Mouse (Mus musculus) erythroblast, embryonic 14.5 days (primary cell): Measurements from ENCODE around the gene Rap1b. TPM values are rescaled to one million over a fixed set of nuclear protein-coding genes. Genes with fewer than 3 reads are reported as not detected.

Experiments
- H3K27me3 ChIP-seq: 2 replicates; pipeline ENCODE4 v1.6.1; 2012; ENCODE audit warnings: inconsistent platforms; ENCODE audit not compliant: control insufficient read depth
- H3K36me3 ChIP-seq: 2 replicates; pipeline ENCODE4 v1.6.1; 2012; ENCODE audit warnings: mild to moderate bottlenecking, inconsistent platforms; ENCODE audit not compliant: control insufficient read depth
- H3K4me1 ChIP-seq: 2 replicates; pipeline ENCODE4 v1.6.1; 2012; ENCODE audit warnings: inconsistent platforms; ENCODE audit not compliant: control insufficient read depth
- H3K4me3 ChIP-seq: replicated peaks from 2 replicates; pipeline ENCODE3; 2012; ENCODE audit warnings: moderate library complexity, mild to moderate bottlenecking, inconsistent platforms
- H3K9me3 ChIP-seq: 2 replicates; pipeline ENCODE4 v1.6.1; 2012; ENCODE audit warnings: low read length, inconsistent platforms, mixed read lengths; ENCODE audit not compliant: control insufficient read depth
- GATA1 ChIP-seq: IDR thresholded peaks from 2 replicates; pipeline ENCODE4 v1.6.1; 2012; ENCODE audit warnings: low read length, inconsistent platforms, mixed read lengths
- TAL1 ChIP-seq: IDR thresholded peaks from 3 replicates; pipeline ENCODE4 v1.6.1; 2012; ENCODE audit warnings: low read length, inconsistent platforms, mixed read lengths
- polyA plus RNA-seq: library from polyadenylated mRNA; stranded (reverse); fragments of >175 nt; gene quantifications from 2 replicates; pipeline ENCODE4 v1.2.3, GENCODE M21; 2012

Gene Rap1b
- polyA plus RNA-seq, 1 experiment = 1.3 TPM

DNA sequence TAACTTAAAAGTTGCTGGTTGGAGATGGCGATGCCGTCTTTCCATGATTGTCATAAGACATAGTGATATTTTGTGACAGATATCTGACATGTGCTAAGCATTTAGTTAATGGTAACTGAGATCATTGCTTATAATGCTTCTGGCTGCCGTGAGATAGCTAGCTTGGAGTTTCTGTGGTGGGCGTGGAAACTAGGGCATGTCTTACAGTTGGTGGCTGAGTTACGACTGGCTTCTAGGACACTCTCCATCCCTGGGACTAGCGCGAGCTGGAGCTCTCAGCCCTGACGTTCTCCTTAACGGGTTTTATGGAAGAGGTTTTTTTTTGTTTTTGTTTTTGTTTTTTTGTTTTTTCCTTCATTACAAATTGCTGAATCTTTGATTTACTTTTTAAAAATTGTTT lies 32.8 kb upstream of the Rap1b start:
- no peaks in the 10 kb centered on the region for H3K9me3 ChIP-seq
- H3K4me3 ChIP-seq = no peak overlapping the region
- H3K27me3 ChIP-seq = no peaks in the 10 kb centered on the region
- TF ChIP-seq GATA1 (no peak), TAL1 (no peak)
- no peaks in the 10 kb centered on the region for H3K4me1 ChIP-seq
- H3K36me3 ChIP-seq = no peaks in the 10 kb centered on the region

GRCm38 (mm10) chr10:117876801-117877200 lies 31.0 kb upstream of the Rap1b start:
- TF ChIP-seq GATA1 (no peak), TAL1 (no peak)
- no peak overlapping the region for H3K4me3 ChIP-seq
- no peaks in the 10 kb centered on the region for H3K36me3 ChIP-seq

DNA sequence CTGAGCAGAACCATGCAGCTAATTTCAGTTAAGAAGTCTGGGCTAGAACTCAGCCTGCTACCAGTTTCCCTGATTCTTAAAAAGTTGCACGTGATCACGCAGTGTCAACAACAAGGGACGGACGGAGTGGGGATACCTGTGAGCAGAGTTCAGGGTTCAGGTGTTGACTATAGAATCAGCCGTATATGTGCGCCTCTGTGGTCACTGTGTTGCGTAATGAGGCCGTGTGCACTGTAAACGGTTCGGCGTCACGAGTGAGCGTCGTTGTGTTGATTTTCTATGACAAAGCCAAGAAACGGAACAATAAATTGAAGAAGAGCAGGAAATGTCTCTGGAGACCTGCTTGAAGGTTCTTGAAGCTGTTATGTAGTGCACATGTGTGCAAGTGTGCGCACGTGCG lies 30.6 kb upstream of the Rap1b start:
- Histone ChIP-seq H3K4me1 (no peaks in the 10 kb centered on the region), H3K27me3 (no peaks in the 10 kb centered on the region), H3K36me3 (no peaks in the 10 kb centered on the region), H3K4me3 (no peak overlapping the region), H3K9me3 (no peaks in the 10 kb centered on the region)
- TF ChIP-seq GATA1 = no peak

More at GRCm38 (mm10) chr10:117876801-117877200, 31.0 kb upstream of the Rap1b start:
- Histone ChIP-seq H3K9me3 (no peaks in the 10 kb centered on the region), H3K4me1 (no peaks in the 10 kb centered on the region), H3K27me3 (no peaks in the 10 kb centered on the region)

GRCm38 (mm10) chr10:117874936-117875335 lies 29.1 kb upstream of the Rap1b start:
- Histone ChIP-seq H3K27me3 (no peaks in the 10 kb centered on the region), H3K9me3 (no peaks in the 10 kb centered on the region), H3K4me3 (no peak overlapping the region), H3K4me1 (no peaks in the 10 kb centered on the region), H3K36me3 (no peaks in the 10 kb centered on the region)
- TF ChIP-seq TAL1 (no peak), GATA1 (no peak)

DNA sequence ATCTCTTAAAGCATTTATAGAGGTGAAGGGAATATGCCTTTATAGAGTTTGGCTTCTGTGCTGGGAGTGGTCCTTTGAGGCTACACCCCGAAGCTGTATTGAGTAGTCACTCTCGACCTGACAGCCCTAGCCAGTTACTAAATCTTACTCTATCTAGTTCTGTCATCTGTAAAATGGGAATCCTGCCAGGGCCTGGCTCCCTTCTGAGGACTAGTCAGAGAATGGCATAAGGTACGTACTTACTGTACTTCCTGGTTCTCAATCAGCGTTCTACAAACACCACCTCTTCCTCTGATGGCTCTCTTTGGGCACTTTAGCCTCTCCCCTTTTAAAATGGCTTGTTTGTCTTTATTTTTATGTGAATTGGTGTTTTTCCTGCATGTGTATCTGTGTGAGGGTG lies 28.1 kb upstream of the Rap1b start:
- no peaks in the 10 kb centered on the region for H3K4me1 ChIP-seq
- no peak for TF ChIP-seq GATA1
- no peak for TF ChIP-seq TAL1
- no peaks in the 10 kb centered on the region for H3K36me3 ChIP-seq
- no peaks in the 10 kb centered on the region for H3K9me3 ChIP-seq
- no peaks in the 10 kb centered on the region for H3K27me3 ChIP-seq
- no peak overlapping the region for H3K4me3 ChIP-seq

DNA sequence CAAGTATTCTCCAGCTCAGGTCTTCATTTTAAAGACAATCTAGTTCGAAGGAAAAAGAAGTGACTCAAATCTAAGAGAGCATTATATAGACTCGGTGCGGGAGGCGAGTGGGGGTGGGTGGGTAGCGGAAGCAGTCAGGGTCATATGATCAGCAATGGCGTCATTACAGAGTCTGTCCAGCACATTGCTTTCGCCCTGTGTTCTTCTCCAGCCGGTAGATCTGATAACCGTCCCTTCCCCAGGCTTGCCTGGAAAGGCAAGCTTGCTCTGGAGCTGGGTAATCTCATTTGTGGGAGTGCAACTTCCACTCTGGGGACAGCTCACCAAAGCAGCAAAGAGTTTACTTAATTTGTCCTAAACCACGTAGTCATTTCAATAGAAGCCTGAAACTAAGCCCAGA lies 26.6 kb upstream of the Rap1b start:
- H3K4me3 ChIP-seq = no peak overlapping the region
- no peaks in the 10 kb centered on the region for H3K4me1 ChIP-seq
- TF ChIP-seq TAL1 (no peak), GATA1 (no peak)
- no peaks in the 10 kb centered on the region for H3K27me3 ChIP-seq
- no peaks in the 10 kb centered on the region for H3K36me3 ChIP-seq
- H3K9me3 ChIP-seq = no peaks in the 10 kb centered on the region

- Histone ChIP-seq H3K9me3 (no peaks in the 10 kb centered on the region), H3K27me3 (no peaks in the 10 kb centered on the region), H3K4me3 (no peak overlapping the region), H3K36me3 (no peaks in the 10 kb centered on the region), H3K4me1 (no peaks in the 10 kb centered on the region)
- TF ChIP-seq GATA1 = no peak
- no peak for TF ChIP-seq TAL1
These were observed 21.5 kb upstream of the Rap1b start for GRCm38 (mm10) chr10:117867301-117867700.

- H3K4me3 ChIP-seq = no peak overlapping the region
- H3K27me3 ChIP-seq = no peaks in the 10 kb centered on the region
- TF ChIP-seq TAL1 (no peak), GATA1 (no peak)
- no peaks in the 10 kb centered on the region for H3K9me3 ChIP-seq
- no peaks in the 10 kb centered on the region for H3K4me1 ChIP-seq
- H3K36me3 ChIP-seq = no peaks in the 10 kb centered on the region
These were observed 20.8 kb upstream of the Rap1b start for GRCm38 (mm10) chr10:117866641-117867040.

GRCm38 (mm10) chr10:117864695-117865094 lies 18.9 kb upstream of the Rap1b start:
- H3K4me1 ChIP-seq = peaks cover 4% of the 10 kb centered on the region
- H3K9me3 ChIP-seq = no peaks in the 10 kb centered on the region
- TF ChIP-seq TAL1 (no peak), GATA1 (no peak)
- H3K4me3 ChIP-seq = no peak overlapping the region
- no peaks in the 10 kb centered on the region for H3K27me3 ChIP-seq
- H3K36me3 ChIP-seq = no peaks in the 10 kb centered on the region

GRCm38 (mm10) chr10:117864251-117864650 lies 18.4 kb upstream of the Rap1b start:
- no peak for TF ChIP-seq GATA1
- TF ChIP-seq TAL1 = no peak
- Histone ChIP-seq H3K9me3 (no peaks in the 10 kb centered on the region), H3K36me3 (no peaks in the 10 kb centered on the region), H3K4me3 (no peak overlapping the region), H3K4me1 (peaks cover 4% of the 10 kb centered on the region), H3K27me3 (no peaks in the 10 kb centered on the region)
